Mouse (Mus musculus) right cerebral cortex, postnatal 10 days (tissue): ENCODE results near the gene Lix1l.
A peak's percentile ranks its signal among the peaks of the same experiment; 100 is the strongest.
"Not testable (repeated sequence)": the region's sequence is repeated elsewhere in the genome, so short reads cannot be mapped to it uniquely, and the experiment has no call there.

Source experiments
- DNase-seq, 2 experiments: peaks; one replicate each; pipeline ENCODE4 v3.0.0; 2021; ENCODE audit warnings: low spot score in 2 of 2

Lix1l gene

GRCm38 (mm10) chr3:96632058-96632457 lies 31.1 kb downstream of the Lix1l start:
- no peak for DNase-seq

DNA sequence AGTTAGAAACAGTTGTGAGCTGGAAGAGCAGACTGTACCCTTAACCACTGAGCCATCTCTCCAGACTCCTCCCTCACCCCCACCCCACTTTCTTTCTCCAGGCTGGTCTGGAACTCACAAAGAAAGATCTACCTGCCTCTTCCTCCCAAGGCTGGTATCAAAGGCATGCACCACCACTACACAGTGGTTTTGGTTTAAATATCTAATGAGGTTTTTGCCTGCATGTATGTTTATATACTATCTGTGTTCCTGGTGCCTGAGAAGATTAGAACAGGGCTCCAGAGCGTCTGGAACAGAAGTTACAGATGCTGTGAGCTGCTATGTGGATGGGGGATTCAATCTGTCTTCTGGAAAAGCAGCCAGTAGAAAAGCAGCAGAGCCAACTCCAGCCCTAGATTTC lies 33.1 kb downstream of the Lix1l start:
- peak in 1 of 2 experiments; percentile 12 for DNase-seq

DNA sequence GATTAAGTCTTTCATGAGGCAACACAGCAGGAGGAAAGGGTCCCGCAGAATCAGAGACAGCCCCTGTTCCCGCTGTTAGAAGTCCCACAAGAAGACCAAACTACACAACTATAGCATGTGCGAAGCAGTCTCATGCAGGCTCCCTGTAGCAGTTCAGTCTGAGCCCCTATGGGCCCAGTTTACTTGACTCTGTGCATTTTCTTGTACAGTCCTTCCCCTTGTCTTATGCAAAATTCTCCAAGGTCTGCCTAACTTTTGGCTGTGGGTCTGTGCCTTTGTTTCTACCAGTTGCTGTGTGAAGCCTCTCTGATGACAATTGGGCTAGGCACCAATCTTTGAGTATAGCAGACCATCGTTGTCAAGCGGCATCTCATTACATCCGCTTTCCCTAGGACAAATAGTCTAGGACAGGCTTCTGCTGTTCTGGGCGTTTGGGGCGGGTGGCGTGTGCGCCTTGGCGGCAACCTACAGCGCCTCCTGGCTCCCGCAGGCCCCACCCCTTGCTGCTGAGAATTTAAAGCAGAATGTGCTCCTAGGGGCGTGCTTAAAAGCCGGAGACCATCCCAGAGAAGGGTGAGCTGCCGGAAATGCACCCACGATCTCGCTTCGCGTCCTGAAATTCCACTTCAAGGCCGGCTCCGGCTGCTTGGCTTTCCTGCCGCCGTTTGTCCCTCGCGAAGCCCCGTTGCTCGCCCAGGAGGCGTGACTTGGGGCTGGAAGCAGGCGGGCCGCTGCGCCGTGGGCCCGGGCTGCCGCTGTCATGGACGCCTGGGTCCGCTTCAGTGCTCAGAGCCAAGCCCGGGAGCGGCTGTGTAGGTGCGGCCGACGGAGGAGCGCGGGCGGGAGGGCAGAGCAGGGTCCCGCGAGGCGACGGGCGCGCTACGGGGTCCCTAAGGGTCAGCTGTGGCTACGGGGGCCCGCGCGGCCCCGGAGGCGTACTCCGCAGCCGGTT lies 34.3 kb downstream of the Lix1l start, which contains the start of the genes Pex11b and Gm42957:
Pex11b (plus strand) TSS at position 449 of the 952 bp plus-strand sequence.
Gm42957 (plus strand) TSS at position 547 of the 952 bp plus-strand sequence.
- peak; percentile 92 for DNase-seq

DNA sequence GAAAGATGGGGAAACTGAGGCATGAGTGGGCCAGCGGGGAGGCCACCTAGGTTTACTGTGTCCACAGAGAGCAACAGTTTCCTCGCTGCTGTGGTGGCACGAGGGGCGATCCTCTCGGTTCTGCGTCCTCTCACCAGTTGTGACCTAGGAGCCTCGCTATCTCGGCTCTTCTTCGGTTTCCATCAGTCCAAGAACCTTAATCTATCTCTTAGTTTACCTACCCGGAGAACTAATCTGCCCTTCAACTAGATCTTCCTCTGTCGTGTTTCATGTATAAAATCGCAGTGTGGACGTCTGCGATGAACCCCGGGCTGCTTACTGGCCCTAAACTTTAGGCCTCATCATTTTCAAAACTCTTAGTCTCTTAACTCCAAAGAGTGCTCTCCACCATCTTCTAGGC lies 35.0 kb downstream of the Lix1l start:
- DNase-seq, result no peak

DNA sequence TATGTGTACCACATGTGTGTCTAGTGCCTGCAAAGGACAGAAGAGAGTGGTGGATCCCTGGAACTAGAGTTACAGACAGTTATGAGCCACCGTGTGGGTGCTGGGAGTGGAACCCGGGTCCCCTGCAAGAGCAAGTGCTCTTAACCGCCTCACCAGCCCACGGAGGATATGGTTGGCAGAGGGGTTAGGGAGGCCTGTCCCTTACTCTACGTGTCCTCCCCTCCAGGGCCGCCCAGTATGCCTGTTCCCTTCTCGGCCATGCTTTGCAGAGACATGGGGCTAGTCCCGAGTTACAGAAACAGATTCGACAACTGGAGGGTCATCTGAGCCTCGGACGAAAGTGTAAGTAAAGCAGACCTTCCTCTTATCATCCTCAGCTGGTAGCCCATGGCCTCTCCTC lies 35.5 kb downstream of the Lix1l start:
- no peak for DNase-seq

GRCm38 (mm10) chr3:96639219-96639618 lies 38.3 kb downstream of the Lix1l start:
- peak; percentile 49 to 57 for DNase-seq

- peak in 1 of 2 experiments; percentile 51 for DNase-seq
These were observed 44.2 kb downstream of the Lix1l start, which contains the start of gene Itga10 for GRCm38 (mm10) chr3:96645018-96645649. Gene Itga10 (plus strand): TSS chr3:96645584.

DNA sequence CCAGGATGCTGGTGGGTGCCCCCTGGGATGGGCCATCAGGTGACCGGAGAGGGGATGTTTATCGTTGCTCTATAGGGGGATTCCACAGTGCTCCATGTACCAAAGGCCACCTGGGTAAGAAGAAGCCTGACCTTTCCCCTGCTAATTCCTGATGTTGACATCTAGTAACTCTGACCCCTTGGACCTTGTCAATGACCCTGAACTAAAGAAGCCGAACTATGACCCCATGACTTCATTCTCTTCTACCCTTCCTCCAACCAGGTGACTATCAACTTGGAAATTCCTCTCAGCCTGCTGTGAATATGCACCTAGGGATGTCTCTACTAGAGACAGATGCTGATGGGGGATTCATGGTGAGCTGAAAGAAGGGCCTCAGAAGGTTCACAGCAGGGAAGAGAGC lies 46.4 kb downstream of the Lix1l start:
- no peak for DNase-seq

DNA sequence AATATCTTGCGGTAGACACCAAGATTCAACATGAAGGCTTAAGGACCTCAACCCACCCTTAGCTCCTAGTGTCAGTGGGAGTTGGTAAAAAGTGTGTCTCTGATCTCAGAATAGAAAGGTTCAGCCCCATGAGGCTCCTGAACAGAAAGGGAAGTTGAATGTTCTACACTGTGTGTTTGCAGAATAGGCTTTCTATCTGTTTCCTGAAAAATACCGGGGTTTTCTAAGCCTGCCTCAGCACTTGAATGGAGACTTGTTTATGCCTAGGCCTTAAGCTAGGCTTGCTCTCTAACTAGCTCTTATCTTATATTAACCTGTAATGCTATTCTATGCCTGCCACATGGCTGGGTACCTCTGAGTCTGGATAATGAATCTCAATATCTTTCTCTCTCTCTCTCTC lies 60.0 kb downstream of the Lix1l start:
- no peak for DNase-seq

GRCm38 (mm10) chr3:96662731-96663316 lies 61.9 kb downstream of the Lix1l start:
- no peak for DNase-seq

DNA sequence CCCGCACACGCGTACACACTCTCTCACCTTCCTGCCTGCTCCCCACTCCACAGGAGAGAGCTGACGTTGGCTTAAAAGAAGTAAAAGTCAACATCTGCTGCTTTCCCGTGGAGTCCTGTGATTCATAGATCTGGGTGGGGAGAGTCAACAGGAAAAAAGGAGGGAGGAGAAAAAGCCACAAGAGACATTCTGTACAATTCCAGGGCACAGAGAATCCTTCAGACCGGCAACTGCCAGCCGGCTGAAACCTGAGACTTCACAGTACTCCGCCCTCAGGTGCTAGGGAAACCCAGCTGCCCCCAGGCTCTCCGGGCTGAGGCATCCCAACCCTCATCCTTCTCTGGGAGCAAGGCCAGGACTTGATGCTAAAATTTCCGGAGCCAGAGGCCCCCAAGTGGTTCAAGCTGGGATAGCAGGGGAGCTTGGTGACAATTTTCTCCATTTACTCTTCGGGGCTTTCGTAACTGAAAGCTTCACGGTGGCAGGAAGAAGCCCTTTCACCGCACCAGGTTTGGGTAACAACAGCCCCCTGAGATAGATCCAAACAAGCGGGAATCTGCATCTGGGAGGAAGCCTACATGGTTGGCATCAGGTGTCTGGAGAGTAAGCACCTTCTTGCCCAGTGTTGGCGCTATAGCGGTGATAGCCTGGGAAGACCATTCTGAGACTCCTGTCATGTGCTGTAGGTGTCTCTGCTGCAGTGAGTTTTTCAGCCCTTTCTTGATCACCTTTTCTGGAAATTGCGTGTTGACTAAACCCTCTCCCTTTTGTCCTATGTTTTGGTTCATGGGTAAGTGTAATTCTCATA lies 62.7 kb downstream of the Lix1l start:
- peak; percentile 88 to 90 for DNase-seq

DNA sequence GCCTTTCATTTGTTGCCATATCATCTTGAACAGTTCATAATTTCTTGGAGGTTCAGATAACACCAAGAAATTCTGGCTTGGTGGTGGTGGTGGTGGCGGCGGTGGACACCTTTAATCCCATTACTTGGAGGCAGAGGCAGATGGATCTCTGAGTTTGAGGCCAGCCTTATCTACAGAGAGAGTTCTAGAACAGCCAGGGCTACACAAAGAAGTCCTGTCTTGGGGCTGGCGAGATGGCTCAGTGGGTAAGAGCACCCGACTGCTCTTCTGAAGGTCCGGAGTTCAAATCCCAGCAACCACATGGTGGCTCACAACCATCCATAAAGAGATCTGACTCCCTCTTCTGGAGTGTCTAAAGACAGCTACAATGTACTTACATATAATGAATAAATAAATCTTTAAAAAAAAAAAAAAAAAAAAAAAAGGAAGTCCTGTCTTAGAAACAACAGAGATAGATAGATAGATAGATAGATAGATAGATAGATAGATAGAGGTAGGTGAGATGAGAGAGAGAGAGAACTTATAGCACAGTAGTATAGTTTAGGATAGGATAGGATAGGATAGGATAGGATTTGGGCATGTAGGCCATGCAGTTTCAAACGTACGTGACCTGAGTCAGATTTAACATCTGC lies 64.9 kb downstream of the Lix1l start:
- DNase-seq, result not testable (repeated sequence)

- DNase-seq, result no peak
These were observed 66.0 kb downstream of the Lix1l start for GRCm38 (mm10) chr3:96666916-96667315.

DNA sequence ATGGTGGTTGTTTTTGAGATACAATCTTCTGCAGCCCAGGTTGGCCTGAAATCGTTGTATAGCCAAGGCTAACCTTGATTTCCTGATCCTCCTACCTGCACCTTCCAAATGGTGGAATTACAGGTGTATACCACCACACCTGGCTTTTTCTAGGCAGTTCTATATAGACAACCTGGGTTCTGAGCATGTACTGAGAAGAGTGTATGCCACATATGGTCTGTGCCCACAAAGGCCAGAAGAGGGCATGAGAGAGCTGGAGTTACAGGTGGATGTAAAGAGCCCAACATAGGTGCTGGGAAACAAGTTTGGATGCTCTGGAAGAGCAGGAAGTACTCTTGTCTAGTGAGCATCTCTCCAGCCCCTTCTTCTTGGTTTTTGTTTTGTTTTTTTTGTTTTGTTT lies 66.4 kb downstream of the Lix1l start:
- DNase-seq, result no peak

- DNase-seq, result no peak
These were observed 67.6 kb downstream of the Lix1l start for GRCm38 (mm10) chr3:96668424-96669067.

DNA sequence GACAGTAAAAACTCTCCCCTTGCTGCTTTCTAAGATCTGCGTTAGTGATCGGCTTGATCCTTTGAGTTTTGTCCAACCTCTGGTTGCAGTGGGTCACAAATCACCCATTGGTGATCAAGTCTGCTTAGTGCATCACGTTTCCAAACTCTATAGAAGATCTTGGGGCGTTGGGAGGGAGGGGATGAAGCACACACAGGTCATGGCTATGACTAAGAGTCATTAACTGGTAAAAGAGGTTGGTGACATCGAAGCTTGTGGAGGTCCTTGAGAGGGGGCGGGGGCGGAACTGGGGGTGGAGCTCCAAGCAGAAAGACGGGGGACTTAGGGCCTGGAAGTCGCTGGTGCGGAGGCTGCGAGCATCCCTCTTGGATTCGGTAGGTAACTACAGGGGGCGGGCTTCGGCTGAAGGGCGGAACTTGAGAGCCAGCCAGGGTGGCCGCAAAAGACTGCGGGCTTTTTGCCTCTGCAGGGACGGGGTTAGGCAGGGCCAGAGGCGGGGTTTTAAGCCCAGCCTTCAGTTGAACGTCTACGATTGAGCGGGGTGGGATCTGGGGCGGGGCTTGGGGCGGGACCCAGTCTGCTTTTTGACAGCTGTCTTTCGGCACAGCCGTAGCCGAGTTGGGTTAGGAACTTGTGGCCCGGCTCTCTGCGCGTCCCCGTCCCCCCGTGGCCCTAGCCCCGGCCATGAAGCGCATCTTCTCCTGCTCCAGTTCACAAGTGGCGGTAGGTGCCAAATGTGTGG lies 68.9 kb downstream of the Lix1l start, which contains the start of gene Ankrd35:
Ankrd35 (plus strand) TSS at position 405 of the 742 bp plus-strand sequence.
- DNase-seq, result peak; percentile 78 to 82

DNA sequence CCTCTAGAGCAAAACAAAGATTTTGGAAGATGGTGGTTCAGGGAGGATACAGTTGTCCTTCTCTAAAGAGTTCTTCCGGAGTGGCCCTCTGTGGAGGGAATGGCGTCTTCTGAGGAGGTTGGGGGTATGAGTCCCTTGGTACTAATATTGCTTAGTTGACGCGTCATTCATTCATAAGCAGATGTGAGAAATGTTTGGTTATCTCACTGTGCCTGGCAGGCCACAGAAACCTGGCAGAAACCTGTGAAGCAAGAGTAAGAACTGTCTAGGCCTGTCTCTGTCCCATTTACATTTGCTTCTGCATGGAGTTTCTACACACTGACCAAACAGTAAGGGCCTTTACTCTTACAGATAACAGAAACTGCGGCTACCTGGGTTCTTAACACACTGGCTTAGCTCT lies 70.6 kb downstream of the Lix1l start:
- no peak for DNase-seq

GRCm38 (mm10) chr3:96673514-96673913 lies 72.6 kb downstream of the Lix1l start:
- no peak for DNase-seq

- no peak for DNase-seq
These were observed 73.5 kb downstream of the Lix1l start for GRCm38 (mm10) chr3:96674442-96674841.

- no peak for DNase-seq
These were observed 74.2 kb downstream of the Lix1l start for GRCm38 (mm10) chr3:96675171-96675570.
